Mouse (Mus musculus): ENCODE results near the gene Acox2. TPM values are rescaled to one million over a fixed set of nuclear protein-coding genes. Genes with fewer than 3 reads are reported as not detected.
A peak's percentile ranks its signal among the peaks of the same experiment; 100 is the strongest.

Gene Acox2
- total and polyA plus RNA-seq, 3 experiments: not detected

DNA sequence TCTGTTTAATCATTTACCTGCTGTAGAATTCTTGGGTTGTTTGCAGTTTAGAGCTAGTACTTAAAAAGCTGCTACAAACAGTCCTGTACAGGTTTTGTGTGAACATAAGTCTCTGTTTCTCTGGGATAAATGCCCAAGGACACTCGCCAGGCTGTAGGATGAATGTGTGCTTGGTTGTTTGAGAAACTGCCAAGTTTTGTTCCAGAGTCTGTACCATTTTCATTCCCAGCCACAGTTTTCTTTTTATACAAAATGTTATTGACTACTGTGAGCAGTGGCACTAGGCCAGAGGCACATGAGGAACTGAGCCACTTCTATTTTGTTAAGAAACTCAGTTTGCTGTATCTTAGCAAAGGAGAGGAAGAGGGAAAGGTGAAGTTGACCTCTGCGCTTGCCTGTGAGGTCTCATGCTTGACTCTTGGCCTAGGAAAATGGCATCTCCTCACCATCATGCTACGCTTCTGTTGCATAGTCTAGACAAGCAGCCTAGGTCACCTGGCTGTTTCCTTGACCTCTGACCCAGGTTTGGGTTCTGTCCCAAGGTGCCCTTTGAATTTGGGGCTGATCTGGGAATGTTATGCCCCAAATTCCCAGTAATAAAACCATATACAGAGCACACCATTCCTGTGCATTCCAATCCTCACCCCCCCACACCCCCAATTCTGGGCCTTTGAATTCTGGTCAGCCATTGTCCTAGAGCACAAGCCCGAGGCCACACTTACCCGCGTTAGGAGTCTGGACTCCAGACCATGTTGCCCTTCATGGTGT is 72.7 kb downstream of the Acox2 start:
- no peak for TF ChIP-seq GATA1 (IDR thresholded peaks at IDR 0.05; ENCODE audit: borderline replicate concordance, low read length)
- TF ChIP-seq TAL1 (conservative IDR thresholded peaks at IDR 0.05; ENCODE audit: low read depth, low read length): no peak
- no peak for TF ChIP-seq GATA2 (IDR thresholded peaks at IDR 0.05; ENCODE audit: borderline replicate concordance, low read depth, low read length)
- no peak for TF ChIP-seq POLR2AphosphoS5 (IDR thresholded peaks at IDR 0.05; ENCODE audit: insufficient replicate concordance, low read depth, low read length)
- no peak for TF ChIP-seq CTCF (IDR thresholded peaks at IDR 0.05; ENCODE audit: low read depth, low read length)
- Histone ChIP-seq H3K36me3 (replicated peaks) (no peaks in the 10 kb centered on the region), H3K4me3 (ENCODE audit: low read depth, low read length) (no peak overlapping the region), H3K9me3 (replicated peaks) (peaks cover 5% of the 10 kb centered on the region; the same call in 1 of the 2 replicates), H3K27me3 (ENCODE audit: insufficient read depth, low read length) (peaks cover 5% of the 10 kb centered on the region; the same call in 1 of the 2 replicates), H3K4me1 (ENCODE audit: insufficient read depth, low read depth, low read length) (no peaks in the 10 kb centered on the region)
- ATAC-seq (ENCODE audit: extremely low read depth, insufficient number of reproducible peaks, low FRiP score, poor library complexity, severe bottlenecking) (no peak), DNase-seq (ENCODE audit: low spot score) (no peak)

DNA sequence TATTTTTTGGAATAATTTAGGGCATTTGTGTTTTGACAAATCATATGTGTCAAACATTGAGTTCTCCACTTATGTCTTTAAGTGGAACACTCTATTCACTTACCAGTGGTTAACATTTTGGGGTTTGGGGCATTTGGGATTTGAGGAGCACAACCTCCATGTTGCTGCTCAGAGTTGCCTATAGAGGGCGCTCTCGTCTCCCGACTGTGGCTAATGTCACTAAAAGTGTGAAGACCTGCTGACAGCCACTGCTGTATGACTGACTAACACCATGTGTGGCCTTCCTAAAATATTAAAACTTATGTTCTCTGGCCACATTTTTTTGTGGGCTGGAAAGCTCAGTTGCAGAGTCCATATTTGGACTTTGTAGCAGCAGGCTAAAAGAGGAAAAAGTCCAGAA is 75.8 kb downstream of the Acox2 start:
- no peak for DNase-seq (ENCODE audit: low spot score)
- H3K4me1 ChIP-seq (ENCODE audit: insufficient read depth, low read depth, low read length): no peaks in the 10 kb centered on the region
- no peak for ATAC-seq (ENCODE audit: extremely low read depth, insufficient number of reproducible peaks, low FRiP score, poor library complexity, severe bottlenecking)
- peaks cover 14% of the 10 kb centered on the region for H3K27me3 ChIP-seq (ENCODE audit: insufficient read depth, low read length)
- TF ChIP-seq POLR2AphosphoS5 (IDR thresholded peaks at IDR 0.05; ENCODE audit: insufficient replicate concordance, low read depth, low read length) (no peak), CTCF (IDR thresholded peaks at IDR 0.05; ENCODE audit: low read depth, low read length) (0 out of 2 replicates have a peak, but pooled peaks have one; percentile 11), TAL1 (conservative IDR thresholded peaks at IDR 0.05; ENCODE audit: low read depth, low read length) (no peak), GATA2 (IDR thresholded peaks at IDR 0.05; ENCODE audit: borderline replicate concordance, low read depth, low read length) (no peak), GATA1 (IDR thresholded peaks at IDR 0.05; ENCODE audit: borderline replicate concordance, low read length) (no peak)
- H3K4me3 ChIP-seq (ENCODE audit: low read depth, low read length): no peak overlapping the region
- peaks cover 3% of the 10 kb centered on the region; the same call in 1 of the 2 replicates for H3K9me3 ChIP-seq (replicated peaks)
- no peaks in the 10 kb centered on the region for H3K36me3 ChIP-seq (replicated peaks)

DNA sequence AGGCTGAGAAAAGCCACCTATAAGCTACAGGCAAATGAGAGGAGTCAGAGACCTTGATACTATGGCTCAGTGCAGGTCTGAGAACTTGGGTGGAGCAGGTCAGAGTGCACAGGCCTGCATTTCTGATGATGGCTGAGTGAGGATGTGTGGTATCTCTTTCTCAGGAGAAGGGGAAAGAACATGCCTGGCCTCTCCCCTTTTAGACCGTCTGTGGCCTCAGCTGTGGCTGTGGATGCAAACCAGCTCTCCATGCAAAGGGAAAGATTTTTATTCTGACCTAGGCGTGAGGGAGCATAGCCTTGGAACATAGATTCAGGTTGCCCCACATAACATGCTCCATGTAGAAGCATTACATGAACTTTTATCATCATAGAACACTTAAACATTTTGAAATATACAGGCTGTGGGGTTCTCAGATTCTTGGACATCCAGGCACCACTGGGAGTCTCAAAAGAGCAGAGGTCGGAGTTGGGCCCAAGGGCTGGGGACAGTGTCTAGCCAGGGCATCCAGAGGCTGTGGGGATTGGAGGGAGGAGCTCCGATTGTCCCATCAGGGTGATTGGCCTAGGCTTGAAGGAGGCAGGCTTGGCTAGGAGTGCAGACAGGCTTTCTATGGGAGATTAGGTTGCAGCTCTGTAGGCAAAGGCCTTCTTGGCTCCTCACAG is 78.7 kb downstream of the Acox2 start:
- ATAC-seq (ENCODE audit: extremely low read depth, insufficient number of reproducible peaks, low FRiP score, poor library complexity, severe bottlenecking) (no peak), DNase-seq (ENCODE audit: low spot score) (no peak)

DNA sequence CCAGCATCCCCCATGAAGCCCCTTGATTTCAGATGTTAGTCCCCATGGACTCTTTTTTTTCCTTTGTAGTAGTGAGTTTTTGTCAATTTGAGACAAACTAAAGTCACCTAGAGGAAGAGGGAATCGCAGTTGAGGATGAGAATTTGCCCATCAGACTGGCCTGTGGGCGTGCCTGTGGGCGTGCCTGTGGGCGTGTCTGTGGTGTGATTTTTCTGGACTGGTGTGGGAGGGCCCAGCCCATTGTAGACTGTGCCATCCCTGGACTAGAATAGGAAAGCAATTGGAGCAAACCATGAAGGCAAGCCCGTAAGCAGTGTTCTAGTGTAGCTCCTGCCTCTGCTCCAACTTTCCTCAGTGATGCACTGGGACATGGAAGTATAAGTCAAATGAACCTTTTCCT is 82.9 kb downstream of the Acox2 start:
- Histone ChIP-seq H3K4me1 (ENCODE audit: insufficient read depth, low read depth, low read length) (peaks cover 15% of the 10 kb centered on the region), H3K36me3 (replicated peaks) (peaks cover 4% of the 10 kb centered on the region), H3K9me3 (replicated peaks) (no peaks in the 10 kb centered on the region), H3K4me3 (ENCODE audit: low read depth, low read length) (no peak overlapping the region), H3K27me3 (ENCODE audit: insufficient read depth, low read length) (peaks cover 8% of the 10 kb centered on the region)
- ATAC-seq (ENCODE audit: extremely low read depth, insufficient number of reproducible peaks, low FRiP score, poor library complexity, severe bottlenecking): no peak
- TF ChIP-seq GATA1 (IDR thresholded peaks at IDR 0.05; ENCODE audit: borderline replicate concordance, low read length): no peak
- no peak for TF ChIP-seq GATA2 (IDR thresholded peaks at IDR 0.05; ENCODE audit: borderline replicate concordance, low read depth, low read length)
- no peak for TF ChIP-seq POLR2AphosphoS5 (IDR thresholded peaks at IDR 0.05; ENCODE audit: insufficient replicate concordance, low read depth, low read length)
- TF ChIP-seq TAL1 (conservative IDR thresholded peaks at IDR 0.05; ENCODE audit: low read depth, low read length): no peak
- no peak for TF ChIP-seq CTCF (IDR thresholded peaks at IDR 0.05; ENCODE audit: low read depth, low read length)
- DNase-seq (ENCODE audit: low spot score): no peak

More for the DNA sequence above, 78.7 kb downstream of the Acox2 start:
- Histone ChIP-seq H3K9me3 (replicated peaks) (peaks cover 3% of the 10 kb centered on the region; the same call in 1 of the 2 replicates), H3K4me1 (ENCODE audit: insufficient read depth, low read depth, low read length) (no peaks in the 10 kb centered on the region), H3K4me3 (ENCODE audit: low read depth, low read length) (no peak overlapping the region), H3K36me3 (replicated peaks) (no peaks in the 10 kb centered on the region), H3K27me3 (ENCODE audit: insufficient read depth, low read length) (peaks cover 14% of the 10 kb centered on the region)
- no peak for TF ChIP-seq POLR2AphosphoS5 (IDR thresholded peaks at IDR 0.05; ENCODE audit: insufficient replicate concordance, low read depth, low read length)
- TF ChIP-seq TAL1 (conservative IDR thresholded peaks at IDR 0.05; ENCODE audit: low read depth, low read length): no peak
- no peak for TF ChIP-seq GATA1 (IDR thresholded peaks at IDR 0.05; ENCODE audit: borderline replicate concordance, low read length)
- TF ChIP-seq GATA2 (IDR thresholded peaks at IDR 0.05; ENCODE audit: borderline replicate concordance, low read depth, low read length): no peak
- TF ChIP-seq CTCF (IDR thresholded peaks at IDR 0.05; ENCODE audit: low read depth, low read length): no peak

Other genes starting within 250 kb of the Acox2 start
- gene Rpp14, start 179.0 kb downstream of the Acox2 start, total RNA-seq (2014; fragmentation: Nextera tagmentation): 11.2 and 12.0 TPM in 2 replicates
- 52.7 and 62.4 TPM in 2 replicates for gene Rpp14, start 179.0 kb downstream of the Acox2 start, total RNA-seq (2017)
- 3.0 and 7.1 TPM in 2 replicates for gene Rpp14, start 179.0 kb downstream of the Acox2 start, polyA plus RNA-seq (2012)
- 10.9 and 14.0 TPM in 2 replicates for gene Pxk, start 161.1 kb downstream of the Acox2 start, total RNA-seq (2014; fragmentation: Nextera tagmentation)
- gene Pxk, start 161.1 kb downstream of the Acox2 start, total RNA-seq (2017): 5.3 and 6.1 TPM in 2 replicates
- gene Pxk, start 161.1 kb downstream of the Acox2 start, polyA plus RNA-seq (2012): 2.1 and 2.7 TPM in 2 replicates
- gene Pdhb, start 86.3 kb downstream of the Acox2 start, total RNA-seq (2014; fragmentation: Nextera tagmentation): 76.1 and 91.4 TPM in 2 replicates
- gene Pdhb, start 86.3 kb downstream of the Acox2 start, total RNA-seq (2017): 141 and 182 TPM in 2 replicates
- gene Pdhb, start 86.3 kb downstream of the Acox2 start, polyA plus RNA-seq (2012): 72.1 and 79.4 TPM in 2 replicates
- gene Kctd6, start 45.2 kb downstream of the Acox2 start, total RNA-seq (2014; fragmentation: Nextera tagmentation): 3.1 and 4.6 TPM in 2 replicates
- 9.3 and 9.9 TPM in 2 replicates for gene Kctd6, start 45.2 kb downstream of the Acox2 start, total RNA-seq (2017)
- 0.64 and 0.70 TPM in 2 replicates for gene Kctd6, start 45.2 kb downstream of the Acox2 start, polyA plus RNA-seq (2012)
- not detected in 2 replicates for gene Fam107a, start 58.7 kb upstream of the Acox2 start, total RNA-seq (2014; fragmentation: Nextera tagmentation)
- 0.05 and 0.06 TPM in 2 replicates for gene Fam107a, start 58.7 kb upstream of the Acox2 start, total RNA-seq (2017)
- not detected in 2 replicates for gene Fam107a, start 58.7 kb upstream of the Acox2 start, polyA plus RNA-seq (2012)
- not detected in 2 replicates for gene Oit1, start 119.4 kb upstream of the Acox2 start, total RNA-seq (2014; fragmentation: Nextera tagmentation)
- not detected in 2 replicates for gene Oit1, start 119.4 kb upstream of the Acox2 start, total RNA-seq (2017)
- gene Oit1, start 119.4 kb upstream of the Acox2 start, polyA plus RNA-seq (2012): not detected in 2 replicates